Mouse (Mus musculus) hindbrain, embryonic 13.5 days (tissue): ENCODE results near the gene Spaca6. TPM values are rescaled to one million over a fixed set of nuclear protein-coding genes. Genes with fewer than 3 reads are reported as not detected.
"Not testable (repeated sequence)": the region's sequence is repeated elsewhere in the genome, so short reads cannot be mapped to it uniquely, and the experiment has no call there.

Source experiments
- ATAC-seq: fragments of 200-750 bp; cut with Nextera tagmentation; 2 replicates; pipeline ENCODE4 v1.8.0; 2017; ENCODE audit warnings: moderate TSS enrichment; ENCODE audit not compliant: low FRiP score
- H3K27ac ChIP-seq: fragments of 300-500 bp; sonication (generic); 2 replicates; pipeline ENCODE4 v1.5.1; 2015; ENCODE audit warnings: inconsistent platforms, mild to moderate bottlenecking, moderate library complexity
- H3K27me3 ChIP-seq: fragments of 300-500 bp; sonication (generic); 2 replicates; pipeline ENCODE4 v1.6.1; 2015; ENCODE audit warnings: mild to moderate bottlenecking, inconsistent platforms
- H3K36me3 ChIP-seq: fragments of 300-500 bp; sonication (generic); 2 replicates; pipeline ENCODE4 v1.6.1; 2015; ENCODE audit warnings: mild to moderate bottlenecking, inconsistent platforms
- H3K4me1 ChIP-seq: fragments of 300-500 bp; sonication (generic); replicated peaks from 2 replicates; pipeline ENCODE4 v1.6.1; 2015; ENCODE audit warnings: inconsistent platforms
- H3K4me2 ChIP-seq: fragments of 300-500 bp; sonication (generic); 2 replicates; pipeline ENCODE4 v1.6.1; 2015; ENCODE audit warnings: inconsistent platforms, mild to moderate bottlenecking, moderate library complexity
- H3K4me3 ChIP-seq: fragments of 300-500 bp; sonication (generic); 2 replicates; pipeline ENCODE4 v1.5.1; 2015; ENCODE audit warnings: mild to moderate bottlenecking, inconsistent platforms
- H3K9ac ChIP-seq: fragments of 300-500 bp; sonication (generic); 2 replicates; pipeline ENCODE4 v1.6.1; 2015; ENCODE audit warnings: mild to moderate bottlenecking, inconsistent platforms
- H3K9me3 ChIP-seq: fragments of 300-500 bp; sonication (generic); 2 replicates; pipeline ENCODE4 v1.6.1; 2016; ENCODE audit warnings: inconsistent platforms
- WGBS: fragments of 180-500 bp; shearing (Covaris S2); methylation state at CpG from one replicate; pipeline ENCODE4 v1.1.7; 2015; 5-methylcytosine and 5-hydroxymethylcytosine counted together
- polyA plus RNA-seq: library from polyadenylated mRNA; unstranded; fragments of >200 nt; fragmentation: Nextera tagmentation; extraction: Ambion mirVana; gene quantifications from 2 replicates; pipeline ENCODE4 v1.2.1, GENCODE M21; 2015

The Spaca6 gene
- polyA plus RNA-seq, 1 experiment from 2014 or later = 34.0 TPM

DNA sequence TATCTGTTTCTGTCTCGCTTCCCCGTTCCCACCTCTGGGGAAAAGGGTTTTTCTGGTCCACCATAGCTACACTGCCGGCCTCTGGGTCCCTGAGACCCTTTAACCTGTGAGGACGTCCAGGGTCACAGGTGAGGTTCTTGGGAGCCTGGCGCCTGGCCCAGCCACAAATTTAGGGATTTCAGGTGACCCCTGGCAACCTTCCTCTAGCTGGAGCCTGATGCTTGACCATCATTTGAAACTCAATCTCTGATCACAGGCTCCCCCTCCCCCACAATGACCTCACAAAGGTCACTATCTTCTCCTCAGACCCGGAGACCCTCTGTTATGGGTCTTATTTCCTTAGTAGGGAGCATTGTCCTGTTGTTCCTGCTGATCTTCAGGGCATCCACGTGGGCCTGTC lies 3.8 kb downstream of the Spaca6 start:
- Histone ChIP-seq H3K4me2 (peak overlapping the region; percentile 96), H3K9me3 (no peaks in the 10 kb centered on the region), H3K4me1 (peaks cover 66% of the 10 kb centered on the region), H3K27me3 (no peaks in the 10 kb centered on the region), H3K4me3 (peak overlapping the region; percentile 88), H3K27ac (0 out of 2 replicates have a peak overlapping the region, but pooled peaks have one; percentile 30), H3K36me3 (peaks cover 32% of the 10 kb centered on the region), H3K9ac (peak overlapping the region; percentile 98)
- no peak for ATAC-seq
- 76% methylated on average over 7 of the region's 7 CpGs for WGBS

GRCm38 (mm10) chr17:17834896-17835295 lies 7.9 kb downstream of the Spaca6 start:
- WGBS = 14% methylated on average over 1 of the region's 1 CpGs
- H3K9ac ChIP-seq = no peak overlapping the region

GRCm38 (mm10) chr17:17836101-17836500 lies 9.1 kb downstream of the Spaca6 start:
- peaks cover 51% of the 10 kb centered on the region for H3K36me3 ChIP-seq
- H3K4me3 ChIP-seq = no peak overlapping the region
- WGBS = 83% methylated on average over 5 of the region's 5 CpGs
- peaks cover 78% of the 10 kb centered on the region for H3K4me1 ChIP-seq
- H3K27me3 ChIP-seq = no peaks in the 10 kb centered on the region
- H3K9me3 ChIP-seq = no peaks in the 10 kb centered on the region
- 0 out of 2 replicates have a peak overlapping the region, but pooled peaks have one; percentile 1 for H3K4me2 ChIP-seq
- H3K27ac ChIP-seq = peak overlapping the region; percentile 30; the same call in 1 of the 2 replicates
- no peak for ATAC-seq
- no peak overlapping the region for H3K9ac ChIP-seq

More at GRCm38 (mm10) chr17:17834896-17835295, 7.9 kb downstream of the Spaca6 start:
- H3K4me2 ChIP-seq = no peak overlapping the region
- peaks cover 48% of the 10 kb centered on the region for H3K36me3 ChIP-seq
- peaks cover 91% of the 10 kb centered on the region for H3K4me1 ChIP-seq
- H3K27me3 ChIP-seq = no peaks in the 10 kb centered on the region
- no peak overlapping the region for H3K4me3 ChIP-seq
- ATAC-seq = no peak
- H3K27ac ChIP-seq = no peak overlapping the region
- no peaks in the 10 kb centered on the region for H3K9me3 ChIP-seq

DNA sequence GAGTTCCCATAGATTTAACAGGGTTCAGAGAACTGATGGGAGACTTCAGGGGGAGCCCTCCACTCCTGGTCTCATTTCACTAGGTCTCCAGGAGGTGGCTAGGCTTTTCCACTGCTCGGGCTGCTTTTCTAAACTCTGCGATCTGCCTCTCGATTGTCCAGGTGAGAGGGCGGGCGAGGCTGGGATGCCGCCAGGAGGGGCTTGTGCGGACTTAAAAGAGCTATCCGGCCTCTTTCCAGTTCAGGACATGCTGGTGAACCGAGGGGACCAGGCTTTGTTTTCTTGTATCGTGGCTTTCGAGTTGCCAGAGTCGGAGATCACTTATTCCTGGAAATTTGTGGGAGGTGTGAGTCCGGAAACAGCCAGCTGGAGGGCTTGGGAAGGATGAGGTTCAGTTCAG lies 10.5 kb downstream of the Spaca6 start:
- H3K4me1 ChIP-seq = peaks cover 65% of the 10 kb centered on the region

GRCm38 (mm10) chr17:17837919-17838701 lies 11.2 kb downstream of the Spaca6 start:
- under 1% methylated on average over 43 of the region's 43 CpGs for WGBS
- Histone ChIP-seq H3K4me1 (peaks cover 60% of the 10 kb centered on the region), H3K27me3 (no peaks in the 10 kb centered on the region), H3K4me3 (peak overlapping the region; percentile 45), H3K9ac (peak overlapping the region; percentile 74), H3K36me3 (peaks cover 42% of the 10 kb centered on the region), H3K9me3 (no peaks in the 10 kb centered on the region), H3K27ac (peak overlapping the region; percentile 87), H3K4me2 (peak overlapping the region; percentile 69)
- ATAC-seq = peak; percentile 96

More for the DNA sequence above, 10.5 kb downstream of the Spaca6 start:
- peaks cover 43% of the 10 kb centered on the region for H3K36me3 ChIP-seq
- H3K9ac ChIP-seq = peak overlapping the region; percentile 74
- ATAC-seq = no peak; the same call in 1 of the 2 replicates
- peak overlapping the region; percentile 69 for H3K4me2 ChIP-seq
- no peaks in the 10 kb centered on the region for H3K9me3 ChIP-seq
- H3K27me3 ChIP-seq = no peaks in the 10 kb centered on the region
- 10% methylated on average over 13 of the region's 13 CpGs for WGBS
- H3K4me3 ChIP-seq = peak overlapping the region; percentile 45
- peak overlapping the region; percentile 87 for H3K27ac ChIP-seq

- H3K27me3 ChIP-seq = no peaks in the 10 kb centered on the region
- 99% methylated on average over 2 of the region's 2 CpGs for WGBS
- peaks cover 48% of the 10 kb centered on the region for H3K4me1 ChIP-seq
- peaks cover 33% of the 10 kb centered on the region for H3K36me3 ChIP-seq
- H3K4me3 ChIP-seq = no peak overlapping the region
- no peaks in the 10 kb centered on the region for H3K9me3 ChIP-seq
- H3K27ac ChIP-seq = no peak overlapping the region
- H3K4me2 ChIP-seq = no peak overlapping the region; the same call in 1 of the 2 replicates
- no peak overlapping the region for H3K9ac ChIP-seq
- ATAC-seq = no peak
Observed at GRCm38 (mm10) chr17:17839276-17839675, 12.3 kb downstream of the Spaca6 start.

DNA sequence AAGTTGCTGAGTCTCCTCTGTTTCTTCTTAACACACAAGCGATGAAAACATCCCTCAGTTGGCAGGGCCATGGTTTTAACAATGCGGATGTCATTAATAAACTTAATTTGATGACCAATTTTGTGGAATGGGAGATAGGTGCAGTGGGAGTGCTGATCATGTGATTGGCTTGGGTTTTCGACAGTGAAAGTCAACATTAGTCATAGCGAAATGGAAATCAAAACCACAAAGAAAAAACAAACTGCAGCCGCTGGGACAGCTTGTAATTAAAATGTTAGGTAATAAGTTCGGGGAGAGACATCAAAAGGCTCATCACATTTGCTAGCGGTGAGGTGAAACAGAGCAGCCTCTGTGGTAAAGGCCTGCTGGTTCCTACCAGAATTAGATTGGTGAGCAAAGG lies 13.8 kb downstream of the Spaca6 start:
- Histone ChIP-seq H3K9me3 (no peaks in the 10 kb centered on the region), H3K4me1 (peaks cover 33% of the 10 kb centered on the region), H3K9ac (no peak overlapping the region), H3K4me2 (no peak overlapping the region), H3K27ac (no peak overlapping the region), H3K27me3 (no peaks in the 10 kb centered on the region), H3K36me3 (peaks cover 32% of the 10 kb centered on the region), H3K4me3 (no peak overlapping the region)
- ATAC-seq = no peak
- 91% methylated on average over 7 of the region's 7 CpGs for WGBS

GRCm38 (mm10) chr17:17843534-17844261 lies 16.7 kb downstream of the Spaca6 start:
- H3K9ac ChIP-seq = no peak overlapping the region
- no peak overlapping the region for H3K4me2 ChIP-seq
- no peaks in the 10 kb centered on the region for H3K27me3 ChIP-seq
- no peaks in the 10 kb centered on the region for H3K9me3 ChIP-seq
- H3K4me1 ChIP-seq = peaks cover 7% of the 10 kb centered on the region
- 77% methylated on average over 27 of the region's 27 CpGs for WGBS
- no peak overlapping the region for H3K27ac ChIP-seq
- H3K4me3 ChIP-seq = no peak overlapping the region
- H3K36me3 ChIP-seq = peaks cover 22% of the 10 kb centered on the region
- peak; percentile 30 for ATAC-seq

DNA sequence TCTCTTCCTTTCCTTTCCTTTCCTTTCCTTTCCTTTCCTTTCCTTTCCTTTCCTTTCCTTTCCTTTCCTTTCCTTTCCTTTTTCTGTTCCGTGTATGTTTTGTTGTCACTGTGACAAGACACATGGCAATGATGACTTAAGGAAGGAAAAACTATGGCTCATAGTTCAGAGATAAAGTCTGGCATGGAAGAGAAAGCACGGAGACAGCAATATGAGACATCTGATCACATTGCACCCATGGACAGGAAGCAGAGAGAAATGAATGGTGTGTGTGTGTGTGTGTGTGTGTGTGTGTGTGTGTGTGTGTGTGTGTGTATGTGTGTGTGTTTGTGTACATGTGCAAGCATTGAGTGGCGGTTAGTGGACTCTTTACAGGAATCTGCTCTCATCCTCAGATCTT lies 17.6 kb downstream of the Spaca6 start:
- H3K27ac ChIP-seq, H3K4me1 ChIP-seq, H3K27me3 ChIP-seq, H3K9me3 ChIP-seq, H3K4me2 ChIP-seq, H3K4me3 ChIP-seq, H3K9ac ChIP-seq, ATAC-seq: not testable (repeated sequence)
- WGBS = 90% methylated on average over 3 of the region's 3 CpGs
- H3K36me3 ChIP-seq = peaks cover 19% of the 10 kb centered on the region

GRCm38 (mm10) chr17:17845187-17846027 lies 18.4 kb downstream of the Spaca6 start:
- peaks cover 7% of the 10 kb centered on the region for H3K4me1 ChIP-seq
- no peak for ATAC-seq
- no peaks in the 10 kb centered on the region for H3K9me3 ChIP-seq
- no peak overlapping the region for H3K9ac ChIP-seq
- H3K36me3 ChIP-seq = peaks cover 12% of the 10 kb centered on the region
- no peak overlapping the region for H3K4me3 ChIP-seq
- 75% methylated on average over 10 of the region's 10 CpGs for WGBS
- no peak overlapping the region for H3K4me2 ChIP-seq
- 0 out of 2 replicates have a peak, but pooled peaks cover 10% of the 10 kb centered on the region for H3K27me3 ChIP-seq
- H3K27ac ChIP-seq = no peak overlapping the region

GRCm38 (mm10) chr17:17848988-17849387 lies 22.0 kb downstream of the Spaca6 start:
- 75% methylated on average over 2 of the region's 2 CpGs for WGBS
- Histone ChIP-seq H3K4me2 (no peak overlapping the region), H3K4me3 (no peak overlapping the region), H3K27ac (no peak overlapping the region), H3K4me1 (peaks cover 7% of the 10 kb centered on the region), H3K9ac (no peak overlapping the region), H3K9me3 (no peaks in the 10 kb centered on the region), H3K36me3 (no peaks in the 10 kb centered on the region), H3K27me3 (0 out of 2 replicates have a peak, but pooled peaks cover 12% of the 10 kb centered on the region)
- no peak for ATAC-seq
